Mouse (Mus musculus) heart, embryonic 10.5 days (tissue): ENCODE measurements at regions not wholly inside any gene's neighbourhood (a gene's known extent, or its start where the extent isn't known, plus 50 kb on each side); places are given as distances from the start of the nearest gene placed in this dataset.

Source experiments
- DNase-seq: peaks from one replicate; pipeline ENCODE4 v3.0.0-alpha.2; 2017; ENCODE audit warnings: low spot score
- H3K27ac ChIP-seq: fragments of 300-500 bp; sonication (generic); 2 replicates; pipeline ENCODE4 v1.5.1; 2016; ENCODE audit warnings: mild to moderate bottlenecking
- H3K27me3 ChIP-seq: fragments of 300-500 bp; sonication (generic); 2 replicates; pipeline ENCODE4 v1.6.1; 2016; ENCODE audit warnings: mild to moderate bottlenecking; ENCODE audit not compliant: poor library complexity, insufficient read depth, severe bottlenecking
- H3K36me3 ChIP-seq: fragments of 300-500 bp; sonication (generic); 2 replicates; pipeline ENCODE4 v1.6.1; 2016; ENCODE audit warnings: mild to moderate bottlenecking, moderate library complexity
- H3K4me1 ChIP-seq: fragments of 300-500 bp; sonication (generic); 2 replicates; pipeline ENCODE4 v1.6.1; 2016; ENCODE audit warnings: mild to moderate bottlenecking
- H3K4me3 ChIP-seq: fragments of 300-500 bp; sonication (generic); 2 replicates; pipeline ENCODE4 v1.5.1; 2016; ENCODE audit warnings: mild to moderate bottlenecking, moderate library complexity
- H3K9me3 ChIP-seq: fragments of 300-500 bp; sonication (generic); 2 replicates; pipeline ENCODE4 v1.6.1; 2016; ENCODE audit warnings: mild to moderate bottlenecking, moderate library complexity
- WGBS: fragments of 180-500 bp; shearing (Covaris S2); methylation state at CpG from one replicate; pipeline ENCODE4 v1.1.7; 2016; 5-methylcytosine and 5-hydroxymethylcytosine counted together

DNA sequence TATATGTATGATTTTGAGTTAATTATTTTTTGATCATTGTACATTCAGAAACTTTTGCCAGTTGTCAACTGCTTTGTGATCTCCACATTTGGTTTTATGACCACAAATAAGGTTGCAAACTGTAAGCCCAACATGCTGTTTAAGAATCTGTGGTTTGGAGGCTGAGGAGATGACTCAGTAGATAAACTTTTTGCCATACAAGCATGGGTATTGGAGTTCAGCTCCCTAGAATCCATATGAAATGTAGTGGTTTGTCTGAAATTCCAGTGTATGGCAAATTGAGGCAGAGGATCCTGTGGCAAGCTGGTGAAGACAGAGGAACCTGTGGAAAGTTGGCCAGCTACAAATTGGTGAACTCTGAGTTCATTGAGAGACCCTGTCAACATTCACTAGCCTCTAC, 234.6 kb upstream of the Tbc1d5 start:
- no peaks in the 10 kb centered on the region for H3K4me1 ChIP-seq
- H3K9me3 ChIP-seq, result no peaks in the 10 kb centered on the region
- no peak overlapping the region for H3K27ac ChIP-seq
- H3K27me3 ChIP-seq, result no peaks in the 10 kb centered on the region
- H3K4me3 ChIP-seq, result no peak overlapping the region
- DNase-seq, result no peak
- no peaks in the 10 kb centered on the region for H3K36me3 ChIP-seq

DNA sequence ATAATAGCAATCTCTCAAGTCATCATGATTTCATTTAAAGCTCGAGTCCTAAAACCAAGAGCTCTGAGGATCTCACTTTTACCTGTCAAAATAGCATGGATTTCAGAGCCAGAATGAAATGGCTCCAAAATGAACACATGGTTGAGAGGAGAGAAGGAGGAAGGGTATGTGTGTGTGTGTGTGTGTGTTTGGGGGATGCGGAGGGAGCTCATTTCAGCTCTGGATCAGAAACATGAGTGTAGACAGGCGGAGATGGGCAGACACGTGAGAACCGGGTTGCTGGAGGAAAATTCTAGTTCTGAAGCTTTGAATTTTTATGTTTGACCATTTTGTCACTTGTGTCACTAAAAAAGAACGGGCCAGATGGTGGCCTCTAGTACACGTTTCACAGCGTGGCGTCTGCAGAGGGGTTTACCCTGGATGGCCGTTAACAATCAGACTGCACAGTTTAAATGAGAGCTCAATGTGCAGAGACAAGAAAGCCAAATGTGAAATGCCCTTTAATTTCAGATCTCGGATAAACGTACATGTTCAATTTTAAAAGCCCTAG, 232.5 kb upstream of the Tbc1d5 start:
- WGBS, result 88% methylated on average over 12 of the region's 12 CpGs
- H3K27me3 ChIP-seq, result no peaks in the 10 kb centered on the region
- no peaks in the 10 kb centered on the region for H3K9me3 ChIP-seq
- no peak overlapping the region for H3K4me3 ChIP-seq
- H3K27ac ChIP-seq, result no peak overlapping the region
- H3K36me3 ChIP-seq, result no peaks in the 10 kb centered on the region
- no peaks in the 10 kb centered on the region for H3K4me1 ChIP-seq
- DNase-seq, result no peak

DNA sequence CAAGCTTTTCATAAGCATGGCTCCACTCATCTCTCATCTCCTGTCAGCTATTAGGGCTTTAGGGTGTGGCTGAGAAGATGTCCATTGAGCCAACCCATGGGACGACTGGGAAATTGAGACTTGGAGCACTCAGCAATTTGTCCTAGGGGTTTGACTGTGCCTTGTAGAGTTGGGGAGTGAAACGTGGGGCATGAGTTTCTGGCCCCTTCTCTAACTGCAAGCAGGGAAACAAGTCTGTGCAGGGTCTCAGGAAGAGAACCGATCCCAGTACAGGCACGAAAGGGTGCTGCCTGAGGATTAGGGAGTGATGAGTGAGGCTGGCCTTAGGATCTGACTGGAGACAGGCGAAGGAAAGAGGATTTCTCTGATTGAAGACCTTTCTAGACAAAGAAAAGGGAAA, 229.7 kb upstream of the Tbc1d5 start:
- Histone ChIP-seq H3K36me3 (no peaks in the 10 kb centered on the region), H3K9me3 (no peaks in the 10 kb centered on the region), H3K27ac (no peak overlapping the region), H3K27me3 (no peaks in the 10 kb centered on the region), H3K4me3 (no peak overlapping the region), H3K4me1 (no peaks in the 10 kb centered on the region)
- WGBS, result 52% methylated on average over 5 of the region's 5 CpGs
- no peak for DNase-seq

DNA sequence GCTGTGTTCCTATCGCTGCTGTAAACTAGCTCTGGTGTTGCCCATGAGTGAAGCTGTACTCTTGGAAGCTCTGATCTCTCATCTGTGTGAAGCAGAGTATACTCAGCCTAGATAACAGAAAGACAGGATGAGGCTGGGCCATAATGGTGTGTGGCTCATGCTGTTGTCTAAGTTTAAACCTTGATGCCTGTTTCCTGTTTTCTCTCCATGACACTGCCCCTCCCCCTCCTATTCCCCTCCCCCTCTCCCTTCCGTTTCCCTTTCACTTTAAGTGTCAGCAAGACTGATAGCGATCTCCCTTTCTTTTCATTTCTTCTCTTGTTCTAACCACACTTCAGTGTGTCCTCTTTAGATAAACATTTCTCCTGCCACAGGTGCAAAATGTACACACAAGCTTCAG, 229.2 kb upstream of the Tbc1d5 start:
- H3K4me3 ChIP-seq, result no peak overlapping the region
- no peaks in the 10 kb centered on the region for H3K4me1 ChIP-seq
- 53% methylated on average over 3 of the region's 3 CpGs for WGBS
- no peak overlapping the region for H3K27ac ChIP-seq
- H3K9me3 ChIP-seq, result no peaks in the 10 kb centered on the region
- DNase-seq, result no peak
- no peaks in the 10 kb centered on the region for H3K27me3 ChIP-seq
- H3K36me3 ChIP-seq, result no peaks in the 10 kb centered on the region

DNA sequence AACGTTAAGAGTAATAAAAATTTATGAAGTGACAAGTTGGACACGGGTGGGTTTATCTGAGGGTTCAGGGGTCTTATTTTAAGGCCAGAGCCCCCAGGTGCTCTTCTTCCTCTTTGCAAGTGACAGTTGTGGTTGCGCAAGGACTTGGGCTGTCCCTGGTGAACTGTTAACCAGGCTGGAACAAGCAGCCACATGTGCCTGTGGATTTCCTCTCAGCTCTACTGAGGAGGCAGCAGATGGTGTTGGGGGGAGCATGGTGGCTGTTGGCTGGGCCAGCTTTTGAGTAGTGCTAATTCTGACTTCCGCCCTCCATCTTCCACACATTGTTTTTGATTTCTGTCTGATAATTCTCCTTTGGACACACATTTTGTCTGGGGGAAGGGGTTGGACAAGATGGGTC, 227.9 kb upstream of the Tbc1d5 start:
- Histone ChIP-seq H3K9me3 (no peaks in the 10 kb centered on the region), H3K4me1 (no peaks in the 10 kb centered on the region), H3K36me3 (no peaks in the 10 kb centered on the region), H3K4me3 (no peak overlapping the region), H3K27me3 (no peaks in the 10 kb centered on the region), H3K27ac (no peak overlapping the region)
- WGBS, result 88% methylated on average over 4 of the region's 4 CpGs
- DNase-seq, result no peak

DNA sequence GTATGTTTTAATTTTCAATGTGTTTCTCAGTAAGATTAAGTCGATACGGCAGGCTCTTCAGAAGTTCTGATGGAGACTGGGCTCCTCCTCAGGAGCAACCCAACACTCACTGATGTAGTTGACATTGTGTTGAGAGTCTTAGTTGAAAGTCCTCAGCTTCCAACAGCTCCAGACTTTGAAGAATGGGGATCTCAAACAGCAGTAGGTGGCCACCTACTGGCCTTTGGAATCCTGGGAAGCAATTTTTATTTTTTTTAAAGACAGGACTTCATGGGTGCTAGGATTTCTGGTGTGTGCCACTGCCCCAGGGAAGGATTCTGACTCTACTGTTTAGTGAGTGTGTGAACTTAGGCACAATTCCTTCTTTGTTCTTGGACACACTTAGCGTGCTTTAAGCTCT, 225.9 kb upstream of the Tbc1d5 start:
- Histone ChIP-seq H3K27ac (no peak overlapping the region), H3K9me3 (no peaks in the 10 kb centered on the region), H3K4me1 (no peaks in the 10 kb centered on the region), H3K36me3 (no peaks in the 10 kb centered on the region), H3K27me3 (no peaks in the 10 kb centered on the region), H3K4me3 (no peak overlapping the region)
- no peak for DNase-seq
- WGBS, result 74% methylated on average over 3 of the region's 3 CpGs

DNA sequence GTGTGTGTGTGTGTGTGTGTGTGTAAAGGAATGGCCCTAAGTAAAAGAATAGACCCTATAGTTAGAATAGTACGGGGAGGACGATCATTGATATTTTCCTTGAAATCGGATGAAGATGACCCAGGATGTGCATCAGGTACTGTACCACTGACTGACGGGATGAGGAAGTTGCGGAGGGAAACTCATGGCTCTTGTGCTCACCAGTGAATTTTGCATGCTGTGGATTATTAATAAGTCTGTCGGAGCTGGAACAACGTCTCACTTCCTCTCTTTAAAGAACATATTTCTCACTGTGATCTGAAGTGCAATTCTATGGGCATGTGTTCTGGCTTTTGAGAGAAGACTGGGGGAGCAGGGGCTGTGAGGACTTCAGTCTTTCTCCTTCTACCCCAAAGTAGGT, 218.8 kb upstream of the Tbc1d5 start:
- H3K27ac ChIP-seq, result no peak overlapping the region
- no peak overlapping the region for H3K4me3 ChIP-seq
- H3K4me1 ChIP-seq, result no peaks in the 10 kb centered on the region
- 92% methylated on average over 7 of the region's 7 CpGs for WGBS
- no peaks in the 10 kb centered on the region for H3K27me3 ChIP-seq
- H3K9me3 ChIP-seq, result no peaks in the 10 kb centered on the region
- no peaks in the 10 kb centered on the region for H3K36me3 ChIP-seq
- no peak for DNase-seq

DNA sequence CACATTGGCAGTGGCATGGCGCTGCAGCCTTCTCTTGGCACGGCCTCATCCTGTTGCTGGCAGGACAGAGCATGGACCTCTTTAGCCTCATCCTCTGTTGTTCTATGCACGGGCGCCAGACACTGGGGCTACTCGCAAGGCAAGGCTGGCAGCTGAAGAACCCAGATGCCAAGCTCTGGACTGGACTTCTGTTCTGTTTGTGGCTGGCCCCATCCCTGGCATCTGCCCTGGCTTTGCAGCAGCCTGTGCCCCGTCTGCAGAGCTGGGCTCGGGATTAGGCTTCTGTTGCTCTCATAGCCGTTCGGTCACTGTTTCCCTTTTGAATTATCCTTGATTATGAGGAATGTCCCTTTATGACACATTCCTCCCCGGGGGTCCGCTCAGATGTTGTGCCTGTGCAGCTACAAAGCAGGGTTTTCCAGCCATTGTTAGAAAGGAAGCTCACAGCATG, 214.6 kb upstream of the Tbc1d5 start:
- Histone ChIP-seq H3K4me3 (no peak overlapping the region), H3K27me3 (no peaks in the 10 kb centered on the region), H3K36me3 (no peaks in the 10 kb centered on the region), H3K9me3 (no peaks in the 10 kb centered on the region), H3K4me1 (no peaks in the 10 kb centered on the region), H3K27ac (no peak overlapping the region)
- DNase-seq, result no peak
- WGBS, result 82% methylated on average over 11 of the region's 11 CpGs

DNA sequence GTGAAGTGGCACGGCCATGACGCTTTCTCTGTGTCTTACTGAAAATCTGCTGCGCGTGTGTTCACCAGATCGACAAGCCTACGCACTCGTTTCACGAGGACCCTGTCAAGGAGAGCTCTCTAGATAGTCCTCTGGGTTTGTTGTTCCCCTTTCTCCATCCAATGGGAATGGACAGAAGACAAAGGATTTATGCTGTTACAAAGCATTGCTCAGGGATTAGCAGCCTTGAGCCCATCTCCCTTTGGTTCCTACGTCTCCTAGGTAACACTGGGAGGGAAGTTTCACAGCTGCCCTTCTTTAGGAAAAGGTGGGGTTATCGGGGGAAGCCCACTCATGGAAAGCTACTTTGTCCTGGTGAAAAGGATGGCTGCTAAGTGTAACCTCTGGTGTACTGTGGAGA, 212.7 kb upstream of the Tbc1d5 start:
- Histone ChIP-seq H3K36me3 (no peaks in the 10 kb centered on the region), H3K9me3 (no peaks in the 10 kb centered on the region)
- WGBS, result 88% methylated on average over 10 of the region's 10 CpGs

DNA sequence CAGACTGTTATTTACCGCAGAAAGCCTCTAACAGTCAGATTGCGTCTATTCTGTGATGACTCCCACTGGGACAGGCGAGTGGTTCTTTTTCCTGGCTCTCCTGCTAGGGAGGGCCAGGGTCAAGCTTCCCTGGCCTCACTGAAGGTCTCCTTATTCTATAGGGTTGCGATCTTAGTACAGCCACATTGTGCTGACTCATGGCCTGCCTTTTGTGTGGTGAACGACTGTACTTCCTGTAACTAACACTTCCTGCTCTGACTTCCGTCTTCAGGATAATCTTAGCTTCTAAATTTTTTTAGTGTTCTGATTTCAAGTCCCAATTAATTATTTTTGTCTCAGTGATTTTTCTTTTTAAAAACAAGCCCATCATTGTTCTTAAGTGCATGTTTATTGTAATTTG, 203.4 kb upstream of the Tbc1d5 start:
- H3K27me3 ChIP-seq, result no peaks in the 10 kb centered on the region
- WGBS, result 73% methylated on average over 6 of the region's 6 CpGs
- DNase-seq, result no peak

More for the DNA sequence above, 212.7 kb upstream of the Tbc1d5 start:
- no peak overlapping the region for H3K27ac ChIP-seq
- DNase-seq, result no peak
- no peaks in the 10 kb centered on the region for H3K27me3 ChIP-seq
- H3K4me1 ChIP-seq, result no peaks in the 10 kb centered on the region
- no peak overlapping the region for H3K4me3 ChIP-seq

DNA sequence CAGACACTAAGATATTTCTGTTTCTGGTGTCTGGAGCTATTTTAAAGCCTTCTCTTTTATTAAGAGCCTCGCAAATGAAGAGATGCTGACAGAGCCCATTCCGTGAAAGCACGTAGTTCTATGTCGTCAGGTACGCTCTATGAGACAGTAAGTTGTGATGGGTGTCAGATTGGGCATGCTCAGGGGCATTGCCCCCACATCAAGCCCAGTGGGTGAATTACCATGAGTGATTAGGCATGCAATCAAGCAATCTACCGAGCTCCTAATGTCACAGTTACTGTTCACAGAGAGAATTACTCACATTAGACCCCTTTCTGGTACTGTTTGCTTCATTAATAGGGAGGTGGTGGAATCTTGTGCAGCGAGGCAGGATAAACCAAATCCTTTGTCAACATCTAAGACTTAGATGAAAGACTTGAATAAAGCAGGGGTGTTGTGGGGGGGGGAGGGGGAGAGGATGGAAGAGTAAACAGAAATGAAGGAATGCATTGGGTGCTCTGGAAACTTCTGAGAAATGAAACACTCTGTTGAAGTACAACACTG, 192.9 kb upstream of the Tbc1d5 start:
- H3K4me1 ChIP-seq, result no peaks in the 10 kb centered on the region
- 71% methylated on average over 7 of the region's 7 CpGs for WGBS
- no peak overlapping the region for H3K4me3 ChIP-seq
- H3K27ac ChIP-seq, result no peak overlapping the region
- H3K9me3 ChIP-seq, result no peaks in the 10 kb centered on the region
- no peak for DNase-seq
- no peaks in the 10 kb centered on the region for H3K27me3 ChIP-seq
- no peaks in the 10 kb centered on the region for H3K36me3 ChIP-seq

More for the DNA sequence above, 203.4 kb upstream of the Tbc1d5 start:
- no peak overlapping the region for H3K4me3 ChIP-seq
- no peaks in the 10 kb centered on the region for H3K9me3 ChIP-seq
- H3K4me1 ChIP-seq, result no peaks in the 10 kb centered on the region
- no peak overlapping the region for H3K27ac ChIP-seq
- no peaks in the 10 kb centered on the region for H3K36me3 ChIP-seq

DNA sequence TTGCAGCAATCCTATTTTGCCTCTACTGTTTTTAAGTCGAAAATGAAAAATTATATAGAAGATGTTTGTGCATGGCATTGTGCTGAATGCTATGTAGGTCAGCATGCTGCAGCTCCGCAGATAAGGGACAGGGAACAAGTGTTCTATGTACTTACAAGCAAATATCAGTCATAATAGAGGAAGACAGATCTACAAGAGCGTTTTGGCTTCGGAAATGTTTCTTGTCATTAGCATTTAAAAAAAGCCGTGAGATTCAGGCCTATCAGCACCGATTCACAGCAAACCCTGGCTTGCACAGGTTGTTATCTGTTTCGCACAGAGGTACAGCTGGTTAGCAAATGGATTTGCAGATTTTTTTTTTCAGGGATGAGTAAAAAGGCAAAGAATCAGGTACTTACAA, 191.8 kb upstream of the Tbc1d5 start:
- Histone ChIP-seq H3K27me3 (no peaks in the 10 kb centered on the region), H3K4me1 (no peaks in the 10 kb centered on the region), H3K9me3 (no peaks in the 10 kb centered on the region), H3K4me3 (no peak overlapping the region), H3K36me3 (no peaks in the 10 kb centered on the region), H3K27ac (no peak overlapping the region)
- WGBS, result 74% methylated on average over 7 of the region's 7 CpGs
- no peak for DNase-seq

DNA sequence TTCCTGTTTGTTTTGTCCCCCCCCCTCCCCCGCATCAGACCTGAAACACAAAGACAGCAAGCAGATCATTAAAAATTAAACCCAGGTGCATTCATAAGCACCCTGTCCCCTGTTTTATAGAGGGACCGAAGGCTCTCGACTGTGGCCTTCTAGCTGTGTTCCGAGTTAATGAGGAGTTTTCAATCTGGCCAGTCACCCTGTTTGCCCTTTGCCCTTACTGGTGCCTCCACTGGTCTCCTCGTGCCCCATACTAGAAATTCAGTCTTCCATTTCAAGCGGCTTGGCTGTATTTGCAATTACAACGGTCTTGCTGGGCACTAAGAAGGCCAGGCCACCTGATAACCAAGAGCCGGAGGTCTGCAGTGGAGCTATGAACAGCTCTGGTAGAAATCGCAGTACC, 190.9 kb upstream of the Tbc1d5 start:
- Histone ChIP-seq H3K9me3 (no peaks in the 10 kb centered on the region), H3K27ac (no peak overlapping the region), H3K27me3 (no peaks in the 10 kb centered on the region), H3K4me1 (no peaks in the 10 kb centered on the region), H3K4me3 (no peak overlapping the region), H3K36me3 (no peaks in the 10 kb centered on the region)
- WGBS, result 76% methylated on average over 9 of the region's 9 CpGs
- DNase-seq, result no peak

DNA sequence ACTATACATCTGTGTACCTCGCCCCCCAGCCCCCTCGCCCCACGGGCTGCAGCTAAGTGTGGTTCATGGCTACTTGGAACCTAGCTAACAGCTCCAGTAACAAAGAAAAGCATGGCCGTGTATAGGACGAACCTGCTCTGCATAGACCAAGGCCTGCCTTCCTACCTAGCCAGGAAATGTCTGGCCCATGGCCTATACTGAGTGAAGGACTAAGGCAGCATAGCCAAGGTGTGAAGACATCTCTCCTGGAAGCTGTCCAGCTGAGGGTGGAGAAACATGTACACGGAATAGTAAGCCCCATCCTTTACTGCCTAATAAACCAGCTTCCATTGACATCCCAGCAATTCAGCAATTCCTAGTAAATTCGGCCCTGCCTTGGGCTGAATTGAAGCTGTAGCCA, 183.6 kb upstream of the Tbc1d5 start:
- Histone ChIP-seq H3K36me3 (no peaks in the 10 kb centered on the region), H3K9me3 (no peaks in the 10 kb centered on the region), H3K27me3 (no peaks in the 10 kb centered on the region), H3K27ac (no peak overlapping the region), H3K4me3 (no peak overlapping the region), H3K4me1 (no peaks in the 10 kb centered on the region)
- DNase-seq, result no peak
- 87% methylated on average over 7 of the region's 7 CpGs for WGBS
